Mouse (Mus musculus): ENCODE data around the gene 1810062G17Rik. TPM values are rescaled to one million over a fixed set of nuclear protein-coding genes. Genes with fewer than 3 reads are reported as not detected.

The 1810062G17Rik gene
- not detected for total RNA-seq (2021)
- long read RNA-seq = 0 reads

DNA sequence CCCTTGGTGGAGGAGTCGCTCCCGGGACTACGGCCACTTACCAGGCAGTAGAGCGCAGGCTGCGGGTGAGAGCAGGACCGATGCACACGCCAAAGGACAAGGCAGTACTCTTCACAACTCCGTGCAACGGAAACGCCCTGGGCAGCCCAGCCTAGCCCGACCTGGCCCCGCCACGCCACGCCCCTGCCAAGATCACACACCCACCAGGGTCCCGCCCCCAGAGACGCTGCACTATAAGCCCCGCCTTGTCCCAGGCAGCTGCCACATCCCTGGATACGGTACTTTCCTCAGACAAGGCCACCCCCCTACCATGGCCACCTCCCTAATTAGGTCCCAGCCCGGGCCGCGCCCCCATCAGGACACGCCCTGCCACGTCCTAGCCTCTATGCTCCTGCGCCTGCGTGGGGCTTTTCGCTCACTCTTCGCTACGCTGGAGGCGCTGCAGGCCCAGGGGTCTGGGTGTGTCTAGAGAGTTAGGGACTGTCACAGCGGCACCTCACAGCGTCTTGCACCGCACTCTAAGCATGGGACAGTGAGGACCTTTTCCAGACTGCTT is at the start of gene 1810062G17Rik, which contains the start of gene Anxa5:
Gene 1810062G17Rik (plus strand): TSS at position 406 of the 556 bp plus-strand sequence.
Gene Anxa5 (minus strand): TSS at position 363 of the 556 bp plus-strand sequence.
- DNase-seq (ENCODE audit: low spot score in 2 of 2) = peak; percentile 87 to 90

DNA sequence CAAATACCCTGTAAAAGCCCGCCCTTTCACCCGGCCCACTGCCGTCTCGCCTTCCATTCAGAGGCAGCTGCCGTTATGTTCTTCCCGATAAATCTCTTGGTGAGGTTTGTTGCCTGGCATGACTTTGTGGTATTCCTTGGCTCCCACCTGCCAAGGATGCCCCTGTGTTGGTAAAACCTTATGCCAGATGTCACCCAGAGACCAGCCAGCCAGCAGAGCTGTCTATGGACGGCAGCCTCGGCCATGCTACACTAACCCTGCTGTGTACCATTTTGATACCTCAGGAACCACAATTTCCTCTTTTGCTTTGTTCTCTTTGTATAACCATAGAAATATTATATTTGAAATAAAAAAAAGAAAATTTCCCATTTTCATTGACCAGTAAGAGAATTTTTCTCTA is 48.4 kb upstream of the 1810062G17Rik start:
- DNase-seq (ENCODE audit: low spot score in 2 of 2) = no peak

DNA sequence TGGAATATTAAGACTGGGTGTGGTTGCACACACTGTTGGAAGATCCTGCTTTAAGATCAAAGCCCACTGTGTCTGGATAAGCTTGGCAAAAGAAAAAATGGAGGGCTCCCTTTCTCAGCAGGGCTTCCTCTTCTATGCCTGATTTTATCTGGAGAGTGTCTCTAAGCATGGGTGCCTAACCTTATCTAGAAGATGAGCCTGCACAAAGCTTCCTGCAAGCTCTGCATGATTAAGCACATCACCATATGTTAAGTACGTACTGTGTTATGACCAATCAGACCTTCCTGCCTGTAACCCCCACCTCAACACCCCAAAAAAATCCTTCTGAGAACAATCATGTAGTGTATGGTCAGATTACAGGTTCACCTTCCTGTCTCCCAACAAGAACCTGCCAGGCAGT is 45.4 kb upstream of the 1810062G17Rik start:
- DNase-seq (ENCODE audit: low spot score in 2 of 2) = no peak

DNA sequence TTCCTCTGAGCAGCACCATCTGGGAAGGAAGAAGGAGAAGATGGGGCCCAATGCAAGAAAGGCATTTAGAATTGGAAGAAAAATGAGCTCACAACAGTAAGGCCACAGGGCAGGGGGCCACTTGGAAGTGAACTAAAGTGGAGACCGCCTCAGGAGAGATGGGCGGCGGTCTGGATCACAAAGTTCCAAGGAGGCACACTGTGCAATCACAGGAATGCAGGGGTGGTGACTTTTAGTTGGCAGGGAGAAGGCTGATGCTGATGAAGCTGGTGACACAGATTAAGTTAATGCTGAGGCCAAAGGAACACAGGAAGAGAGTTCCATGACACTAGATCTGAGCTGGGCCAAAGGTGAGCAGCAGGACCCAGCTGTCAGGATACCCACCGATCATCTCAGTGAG is 35.5 kb upstream of the 1810062G17Rik start:
- DNase-seq (ENCODE audit: low spot score in 2 of 2) = no peak

DNA sequence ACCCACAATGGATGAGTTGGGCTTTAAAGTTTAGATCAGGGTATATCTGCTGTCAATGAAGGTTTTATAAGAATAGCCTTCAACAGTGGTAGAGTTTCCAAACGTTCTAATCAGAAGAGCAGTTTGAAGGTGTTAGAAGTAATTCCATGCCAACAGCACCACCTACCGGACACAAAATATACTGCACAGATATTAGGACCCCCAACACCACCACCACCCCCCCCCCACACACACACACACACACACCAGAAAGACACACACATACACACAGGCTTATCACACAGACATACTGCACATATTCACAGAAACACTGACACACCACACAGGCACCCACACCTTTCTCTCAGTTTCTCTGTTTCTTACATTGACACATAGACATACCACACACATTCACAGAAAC is 33.3 kb upstream of the 1810062G17Rik start:
- peak in 1 of 2 experiments; percentile 73 for DNase-seq (ENCODE audit: low spot score in 2 of 2)

DNA sequence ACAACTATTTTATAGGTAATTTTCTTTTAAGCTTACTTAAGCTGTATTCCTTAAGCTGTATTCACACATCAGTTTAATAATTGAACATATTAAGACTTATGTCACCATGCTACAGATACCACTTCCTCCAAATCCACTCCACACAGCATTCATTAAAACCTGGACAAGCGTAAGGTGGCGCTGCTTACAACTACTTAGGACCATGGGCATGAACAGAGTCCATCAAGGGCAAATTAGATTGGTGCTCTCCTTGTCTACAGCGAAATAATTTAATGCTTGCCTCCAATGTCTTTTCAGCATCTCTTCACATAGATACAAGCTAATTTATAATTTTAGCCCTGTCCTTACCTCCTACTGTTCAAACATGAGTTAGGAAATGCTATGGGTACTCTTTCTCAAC is 29.7 kb upstream of the 1810062G17Rik start:
- DNase-seq (ENCODE audit: low spot score in 2 of 2) = no peak

DNA sequence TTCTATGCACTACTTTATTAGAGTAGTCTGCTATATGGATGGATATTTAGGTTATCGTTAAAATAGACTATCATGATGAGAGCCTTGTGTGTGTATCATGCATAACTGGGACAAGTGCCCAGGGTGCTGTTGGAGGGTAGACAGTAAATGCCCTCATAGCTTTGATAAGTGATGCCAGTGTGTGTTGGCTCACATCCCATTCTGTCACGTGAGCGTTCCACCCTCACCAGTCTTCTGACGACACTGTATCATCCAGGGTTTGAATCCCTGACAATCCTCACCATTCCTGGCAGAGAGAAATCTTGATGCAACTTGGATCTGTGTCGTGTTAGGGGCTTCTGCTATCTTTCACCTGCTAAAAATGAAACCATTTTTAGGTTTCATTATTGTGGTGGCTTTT is 29.2 kb upstream of the 1810062G17Rik start:
- DNase-seq (ENCODE audit: low spot score in 2 of 2) = no peak

DNA sequence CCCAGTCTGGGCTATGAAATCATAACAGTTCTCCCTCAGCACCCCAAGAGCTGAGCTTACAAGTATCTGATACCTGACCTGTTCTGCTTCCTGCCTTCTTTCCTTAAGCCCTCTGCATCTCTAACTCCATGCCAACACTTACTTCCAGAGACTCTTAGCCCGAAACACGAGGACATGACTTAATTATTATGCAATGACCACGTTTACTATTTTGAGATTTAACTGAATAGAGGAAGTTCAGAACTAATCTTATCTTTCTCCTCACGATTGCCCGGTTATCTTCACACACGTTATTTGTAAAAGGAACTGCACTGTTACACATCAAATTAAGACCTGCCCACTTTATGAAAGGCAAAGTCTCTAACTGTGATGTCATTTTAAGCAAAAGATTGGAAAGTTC is 28.8 kb upstream of the 1810062G17Rik start:
- DNase-seq (ENCODE audit: low spot score in 2 of 2) = no peak

DNA sequence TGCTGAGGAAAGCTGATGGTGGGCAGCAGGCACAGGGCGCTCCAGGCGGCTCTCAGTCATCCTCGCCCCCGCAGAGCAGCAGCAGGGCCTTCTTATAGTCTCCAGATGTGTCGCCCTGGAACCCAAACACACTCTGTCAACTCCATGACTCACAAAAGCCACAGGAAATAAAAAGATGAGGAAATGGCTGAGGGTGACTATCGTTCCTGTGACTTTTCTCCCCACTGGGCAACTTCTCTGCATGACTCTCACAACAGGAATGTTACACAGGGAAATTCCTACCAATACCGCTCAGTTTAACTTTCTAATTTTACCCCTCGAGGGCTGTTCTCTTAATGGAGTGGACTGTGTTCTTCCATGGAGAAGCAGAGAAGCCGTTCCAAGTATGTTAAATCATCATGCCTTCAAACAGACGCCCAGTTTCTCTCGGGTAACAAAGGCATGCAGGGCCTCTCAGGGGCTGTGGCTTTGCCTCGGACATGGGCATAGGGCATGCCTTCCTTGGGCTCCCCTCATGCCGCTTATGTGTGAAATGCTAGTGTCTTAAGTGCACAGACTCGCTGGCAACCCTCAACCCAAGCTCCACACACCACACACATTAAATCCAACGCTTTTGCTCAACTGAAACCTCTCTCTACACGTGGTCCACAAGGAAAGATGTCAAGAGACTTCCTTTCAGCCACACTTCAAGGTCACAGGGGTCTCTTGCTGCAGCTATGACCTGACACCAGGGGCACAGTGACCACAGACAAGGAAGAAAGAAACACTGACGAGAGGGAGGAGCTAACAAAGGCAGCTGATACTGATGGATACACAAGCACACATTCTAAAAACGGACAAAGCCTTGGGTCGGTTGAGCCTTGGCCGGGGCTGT is 26.2 kb upstream of the 1810062G17Rik start:
- DNase-seq (ENCODE audit: low spot score in 2 of 2) = no peak

DNA sequence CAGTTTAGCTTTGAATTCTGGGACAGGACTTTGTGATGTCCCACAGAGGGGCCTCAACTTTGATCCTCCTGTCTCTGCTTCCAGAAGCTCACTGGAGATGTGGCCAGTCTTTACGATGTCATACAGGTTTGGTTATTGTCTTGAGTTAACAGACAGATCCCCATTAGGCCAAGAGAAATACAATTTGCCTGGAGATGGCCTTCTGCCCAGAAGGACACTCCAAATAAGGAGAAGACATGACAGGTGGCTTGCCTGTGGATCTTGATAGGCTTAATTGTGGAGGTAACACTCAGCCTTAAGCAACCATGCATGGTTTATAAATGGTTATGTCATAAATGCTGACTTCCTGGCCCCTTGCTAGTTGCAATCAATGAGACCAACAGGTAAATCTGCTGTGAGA is 23.2 kb upstream of the 1810062G17Rik start:
- DNase-seq (ENCODE audit: low spot score in 2 of 2) = no peak

DNA sequence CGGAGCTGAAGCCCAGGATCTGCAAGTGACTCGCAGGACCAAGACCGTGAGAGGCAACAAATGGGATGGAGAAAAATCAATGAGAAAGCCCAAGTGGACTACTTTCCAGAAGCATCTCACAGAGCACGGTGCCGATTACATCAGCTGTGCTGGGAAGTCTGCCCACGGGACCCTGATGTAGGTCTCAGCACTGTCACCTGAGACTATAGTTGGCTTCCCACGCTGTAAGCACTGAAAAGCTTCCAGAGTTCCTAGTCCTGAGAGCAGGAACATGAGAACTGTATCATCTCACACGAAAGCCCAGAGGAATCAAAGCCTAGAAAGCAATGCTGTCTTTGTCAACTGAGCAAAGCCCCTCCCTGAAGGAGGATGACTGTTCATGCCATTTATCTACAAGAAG is 20.6 kb upstream of the 1810062G17Rik start:
- no peak for DNase-seq (ENCODE audit: low spot score in 2 of 2)

DNA sequence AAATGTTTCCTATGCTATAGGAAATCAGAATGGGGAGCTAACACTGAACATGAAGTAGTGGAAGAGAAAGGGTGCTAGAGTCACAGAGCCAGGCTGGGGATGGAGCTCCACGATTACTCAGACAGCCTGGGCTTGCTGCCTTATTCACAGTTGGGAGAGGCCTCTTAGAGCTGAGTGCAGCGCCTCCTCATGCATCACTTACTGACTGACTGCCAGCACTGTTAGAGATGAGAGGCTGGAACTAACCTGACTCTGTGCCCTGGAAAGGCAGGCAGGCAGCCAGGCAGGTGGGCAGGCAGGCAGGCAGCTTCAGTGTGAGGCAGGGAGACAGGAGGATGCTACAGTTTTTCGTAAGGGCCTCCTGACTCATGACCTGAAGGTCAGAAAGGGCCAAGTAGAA is 20.2 kb upstream of the 1810062G17Rik start:
- DNase-seq (ENCODE audit: low spot score in 2 of 2) = peak in 1 of 2 experiments; percentile 29

DNA sequence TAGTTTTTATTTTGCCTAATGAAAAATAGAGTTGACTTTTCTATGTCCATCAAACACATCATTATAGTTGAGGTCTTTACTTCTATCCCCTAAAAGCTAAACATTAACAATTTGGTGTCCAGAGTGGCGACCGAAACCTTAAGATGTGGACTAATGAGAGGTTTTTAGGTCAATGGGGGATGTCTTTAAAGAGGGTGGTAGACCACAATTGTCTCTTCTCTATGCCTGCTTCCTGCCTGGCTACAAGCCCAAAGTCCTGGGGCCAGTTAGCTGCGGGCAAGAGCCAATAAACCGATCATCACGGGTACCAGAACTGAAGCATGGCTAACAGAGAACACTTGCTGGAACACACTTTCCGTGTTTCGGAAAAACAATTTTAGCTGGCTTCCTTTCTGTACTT is 15.0 kb upstream of the 1810062G17Rik start:
- no peak for DNase-seq (ENCODE audit: low spot score in 2 of 2)

DNA sequence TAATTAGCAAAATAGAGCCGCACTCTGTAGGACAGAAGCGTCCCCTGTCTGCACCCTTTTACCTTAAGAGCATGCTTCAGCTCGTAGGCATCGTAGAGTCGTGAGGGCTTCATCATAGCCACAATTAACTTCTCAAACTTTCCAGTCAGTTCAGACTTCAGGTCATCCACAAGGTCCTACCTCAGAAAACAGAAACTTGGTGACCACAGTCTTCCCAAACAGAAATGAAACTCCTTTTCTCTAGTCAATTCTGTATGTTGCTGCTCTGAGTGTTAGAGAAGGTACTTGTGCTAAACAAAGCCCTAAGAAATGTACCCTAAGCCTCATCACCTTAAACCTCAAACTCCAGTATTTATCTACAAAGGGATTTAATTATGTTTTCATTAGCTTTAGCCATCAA is 13.9 kb upstream of the 1810062G17Rik start:
- DNase-seq (ENCODE audit: low spot score in 2 of 2) = no peak

DNA sequence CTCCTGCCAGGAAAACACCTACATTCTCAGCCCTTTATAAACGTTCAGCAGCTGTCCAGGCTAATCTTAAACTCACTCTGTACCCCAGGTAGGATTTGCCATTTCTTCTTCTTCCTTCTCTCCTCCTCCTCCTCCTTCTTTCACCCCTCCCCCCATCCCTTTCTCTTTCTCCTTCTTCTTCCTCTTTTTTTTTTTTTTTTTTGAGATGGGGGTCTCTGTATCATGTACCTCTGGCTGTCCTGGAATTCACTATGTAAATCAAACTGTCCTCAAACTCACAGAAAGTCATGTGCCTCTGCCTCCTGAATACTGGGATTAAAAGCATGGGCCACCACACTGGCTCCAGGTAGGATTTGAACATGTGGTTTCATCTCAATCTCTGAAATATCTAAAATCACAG is 13.4 kb upstream of the 1810062G17Rik start:
- DNase-seq (ENCODE audit: low spot score in 2 of 2) = no peak

DNA sequence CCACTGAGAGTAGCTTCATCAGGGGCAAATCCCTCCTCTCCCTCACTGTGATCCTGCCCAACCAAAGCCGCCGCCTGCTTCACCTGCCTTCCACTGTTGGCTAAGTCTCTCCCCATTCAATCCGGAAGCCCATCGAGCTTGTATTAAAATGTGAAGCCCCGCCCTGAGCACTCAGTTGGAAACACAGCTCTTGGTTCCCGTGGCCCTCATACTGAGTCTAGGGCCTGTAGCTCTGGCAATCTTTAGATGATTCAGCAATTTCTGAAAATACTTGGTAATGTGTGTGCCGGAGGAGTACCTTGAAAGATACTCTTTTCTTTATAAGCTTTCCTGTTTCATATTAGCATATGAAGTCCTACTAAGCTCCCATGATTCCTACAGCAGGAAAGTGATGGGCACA is 10.2 kb upstream of the 1810062G17Rik start:
- DNase-seq (ENCODE audit: low spot score in 2 of 2) = no peak

DNA sequence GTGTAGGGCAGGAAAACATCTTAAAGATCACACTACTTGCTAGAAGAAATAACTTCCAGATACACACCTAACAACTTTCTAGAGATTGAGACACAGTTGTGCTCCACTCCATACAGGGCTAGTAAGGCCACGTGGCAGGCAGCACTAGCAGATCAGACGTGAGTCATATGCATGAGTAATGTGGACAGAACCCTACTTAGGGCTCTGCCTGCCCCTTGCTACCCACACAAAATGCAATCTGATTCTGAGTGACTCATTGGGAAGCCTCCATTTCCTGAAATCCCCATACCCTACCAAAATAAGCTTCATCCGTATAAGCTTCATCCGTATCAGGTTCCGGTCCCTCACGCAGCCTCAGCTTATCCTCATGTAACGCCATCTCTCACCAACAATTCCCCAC is 8.1 kb upstream of the 1810062G17Rik start:
- DNase-seq (ENCODE audit: low spot score in 2 of 2) = no peak

DNA sequence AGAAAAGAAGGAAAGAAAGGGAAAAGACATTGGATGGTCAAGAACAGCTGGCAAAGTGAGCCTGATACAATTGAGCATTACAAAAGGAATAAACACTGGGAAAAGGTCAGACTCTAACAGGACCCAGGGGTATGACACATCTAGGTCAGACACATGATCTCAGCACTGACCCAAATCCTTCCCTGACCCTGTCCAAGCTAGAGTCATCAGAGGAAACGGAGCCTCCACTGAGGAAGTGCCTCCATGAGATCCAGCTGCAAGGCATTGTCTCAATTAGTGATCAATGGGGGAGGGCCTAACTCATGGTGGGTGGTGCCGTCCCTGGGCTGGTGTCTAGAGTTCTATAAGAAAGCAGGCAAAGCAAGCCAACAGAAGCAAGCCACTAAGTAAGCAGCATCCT is 6.9 kb upstream of the 1810062G17Rik start:
- no peak for DNase-seq (ENCODE audit: low spot score in 2 of 2)

DNA sequence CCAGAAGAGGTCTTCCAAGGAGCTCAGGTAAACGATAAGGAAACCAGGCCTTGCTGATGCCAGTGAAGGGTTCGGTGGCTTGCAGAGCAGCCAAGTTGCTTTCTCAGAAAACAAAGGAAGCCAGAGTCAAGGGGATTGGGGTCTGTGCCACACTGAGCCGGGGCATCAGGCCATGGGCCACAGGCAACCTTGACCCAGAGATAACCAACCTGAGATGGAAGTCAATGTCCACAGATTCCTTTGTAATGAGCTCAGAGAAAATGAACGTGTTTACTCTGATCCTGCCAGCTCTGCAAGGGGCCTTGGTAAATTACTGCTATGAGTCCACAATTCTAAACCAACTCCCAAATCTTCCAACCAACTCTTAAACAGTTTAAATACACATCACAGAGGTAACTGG is 3.9 kb upstream of the 1810062G17Rik start:
- no peak for DNase-seq (ENCODE audit: low spot score in 2 of 2)

DNA sequence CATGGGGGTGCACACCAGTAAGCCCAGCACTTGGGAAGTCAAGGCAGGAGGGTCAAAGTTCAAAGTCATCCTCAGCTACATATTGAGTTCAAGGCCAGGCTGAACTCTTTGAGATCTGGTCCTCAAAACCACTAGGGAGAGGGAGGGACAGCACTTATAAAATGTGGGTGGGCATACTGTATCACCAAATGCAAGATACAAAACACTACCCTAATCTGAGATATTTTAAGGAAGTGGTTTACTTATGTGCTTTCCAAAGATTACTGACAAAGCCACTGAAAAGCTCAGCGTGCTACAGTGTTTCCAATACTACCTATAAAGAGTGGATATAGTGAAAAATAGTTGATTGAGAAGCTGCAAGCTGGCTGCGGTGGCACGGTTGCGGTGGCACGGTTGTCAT is 2.5 kb upstream of the 1810062G17Rik start:
- no peak for DNase-seq (ENCODE audit: low spot score in 2 of 2)

DNA sequence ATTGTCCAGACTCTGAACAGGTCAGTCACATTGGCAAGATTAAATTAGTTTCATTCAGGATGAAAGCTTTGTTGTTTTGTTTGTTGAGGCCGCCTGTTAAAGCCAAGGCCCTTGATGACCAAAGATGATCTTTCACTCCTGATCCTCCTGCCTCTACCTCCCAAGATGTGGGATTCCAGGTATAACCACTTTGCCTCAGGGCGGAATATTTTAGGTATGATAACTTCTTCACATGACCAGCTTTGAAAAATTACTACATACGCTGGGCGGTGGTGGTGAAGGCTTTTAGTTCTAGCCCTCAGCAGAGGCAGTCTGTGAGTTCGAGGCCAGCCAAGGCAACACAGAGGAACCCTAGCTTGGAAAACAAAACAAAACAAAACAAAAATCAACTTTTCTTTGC is 1.3 kb upstream of the 1810062G17Rik start:
- no peak for DNase-seq (ENCODE audit: low spot score in 2 of 2)

DNA sequence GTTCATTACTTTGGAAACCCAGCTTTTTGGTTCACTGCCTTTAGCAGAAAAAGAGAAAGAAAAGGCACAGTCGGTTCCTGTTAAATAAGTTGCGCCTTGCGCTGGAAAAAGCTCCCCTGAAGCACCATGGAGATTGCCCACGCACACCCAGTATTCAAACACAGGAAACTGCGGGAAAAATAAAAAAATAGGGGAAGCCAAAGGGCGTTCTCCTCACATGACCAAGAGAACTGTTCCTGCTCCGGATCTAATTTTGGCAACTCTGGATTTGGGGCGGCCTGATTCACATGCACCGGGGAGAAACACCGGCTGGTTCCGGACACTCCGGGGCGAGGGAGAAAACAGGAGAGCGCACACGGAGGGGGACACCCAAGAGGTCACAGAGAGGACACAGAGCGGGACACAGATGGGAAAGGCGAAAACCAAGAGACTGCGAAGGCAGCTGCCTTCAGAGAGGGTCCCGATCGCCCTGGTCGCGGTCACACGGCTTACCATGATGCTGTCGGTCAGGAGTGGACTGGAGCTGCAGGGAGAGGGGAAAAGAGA is 726 bp upstream of the 1810062G17Rik start:
- peak in 1 of 2 experiments; percentile 52 for DNase-seq (ENCODE audit: low spot score in 2 of 2)
